ENCODE assay signal across 20 mouse cellular contexts in genomic region chr9:108780959-108781358, GRCm38 (mm10). TPM values are rescaled to one million over a fixed set of nuclear protein-coding genes. Genes with fewer than 3 reads are reported as not detected.
DNase-seq lines count a peak whose midpoint lies in the region; TF ChIP-seq lines count a peak whose summit lies in the region.
"Had no signal": no experiment of that assay in that cellular context is flagged by ENCODE, and none has a peak within 500 bp of the region (broad histone marks: within the 10 kb centered on the region; RNA-seq: fewer than 3 reads in every experiment).

No protein-coding gene starts in this region.

- H3K4me3 ChIP-seq in olfactory bulb, adult 2 months (ENCODE audit: insufficient read depth, low read depth, low read length): no peak overlapping the region
- H3K4me3 ChIP-seq: forebrain, embryonic 10.5 days; gastrocnemius, adult 2 months; layer of hippocampus, adult 2 months; midbrain, embryonic 13.5 days; neural tube, embryonic 12.5 days had no signal

- H3K27ac ChIP-seq in olfactory bulb, adult 2 months (ENCODE audit: insufficient read depth, low read depth, low read length): peak overlapping the region; percentile 16; the same call in 1 of the 2 replicates
- H3K27ac ChIP-seq: forebrain, embryonic 10.5 days; gastrocnemius, adult 2 months; layer of hippocampus, adult 2 months; liver, embryonic 14.5 days; midbrain, embryonic 13.5 days; neural tube, embryonic 12.5 days had no signal

- no peak for TF ChIP-seq CTCF in olfactory bulb, adult 2 months (IDR thresholded peaks at IDR 0.05; ENCODE audit: insufficient read depth, low read depth, low read length)

- 22% methylated on average over 5 of the region's 5 CpGs for WGBS in olfactory bulb, adult 2 months

- H3K4me1 ChIP-seq in olfactory bulb, adult 2 months (ENCODE audit: control insufficient read depth, insufficient read depth, low read length): peaks cover 12% of the 10 kb centered on the region

- no peak for TF ChIP-seq POLR2A in olfactory bulb, adult 2 months (IDR thresholded peaks at IDR 0.05; ENCODE audit: insufficient read depth, low read depth, low read length)

- DNase-seq in cerebellum, adult 11-12 months: peak; percentile 23
- DNase-seq in cerebellum, postnatal 36 days: no peak
- DNase-seq in kidney, adult 11 months: peak; percentile 57
- DNase-seq in kidney, postnatal 4 days: no peak
- peak; percentile 57 for DNase-seq in brain, adult 2 months (ENCODE audit: low read depth, low spot score)
- no peak for DNase-seq in spleen, postnatal 10 days (ENCODE audit: low spot score in 2 of 2)
- DNase-seq in right cerebral cortex, postnatal 4 days: no peak
- DNase-seq: adrenal gland, postnatal 10 days; cerebellum, adult 18-20 months; forebrain, postnatal 0 days; gastrocnemius, adult 2 months; lung, postnatal 10 days; right cerebral cortex, adult 18-20 months; thymus, adult 18-20 months had no signal

RNA-seq across cellular contexts. Expression of gene Ip6k2, which starts 2.6 kb away (rescaled TPM):
- not detected in 2 replicates for polyA plus RNA-seq in olfactory bulb, adult 2 months (2012; ENCODE audit: insufficient read depth, insufficient read length, low replicate concordance, missing spikeins)

RNA-seq across cellular contexts. Expression of gene Nckipsd, which starts 27.2 kb away (rescaled TPM):
- polyA plus RNA-seq in olfactory bulb, adult 2 months (2012; ENCODE audit: insufficient read depth, insufficient read length, low replicate concordance, missing spikeins): not detected in 2 replicates

RNA-seq across cellular contexts. Expression of gene Celsr3, which starts 45.2 kb away (rescaled TPM):
- polyA plus RNA-seq in olfactory bulb, adult 2 months (2012; ENCODE audit: insufficient read depth, insufficient read length, low replicate concordance, missing spikeins): not detected in 2 replicates

Comparison
In these comparisons a context has a peak if more than half of its experiments do, and no peak if none do; other contexts are left out.
1. DNase-seq: peak in cerebellum, adult 11-12 months (single experiment), kidney, adult 11 months (single experiment) and brain, adult 2 months (single experiment); none in cerebellum, postnatal 36 days (0 of 2), kidney, postnatal 4 days (0 of 2), spleen, postnatal 10 days (0 of 2) and right cerebral cortex, postnatal 4 days (single experiment).